Mouse (Mus musculus) lung, embryonic 14.5 days (tissue): ENCODE measurements around the gene Eloa. TPM values are rescaled to one million over a fixed set of nuclear protein-coding genes. Genes with fewer than 3 reads are reported as not detected.
A peak's percentile ranks its signal among the peaks of the same experiment; 100 is the strongest.

Experiments used
- ATAC-seq: fragments of 200-750 bp; cut with Nextera tagmentation; 2 replicates; pipeline ENCODE4 v1.8.0; 2017; ENCODE audit warnings: mild to moderate bottlenecking, moderate TSS enrichment, moderate library complexity; ENCODE audit not compliant: insufficient read depth
- DNase-seq: peaks from one replicate; pipeline ENCODE4 v3.0.0-alpha.2; 2015
- H3K27ac ChIP-seq: fragments of 300-500 bp; sonication (generic); 2 replicates; pipeline ENCODE4 v1.5.1; 2014; ENCODE audit warnings: low read depth, mild to moderate bottlenecking, moderate library complexity
- H3K27me3 ChIP-seq: fragments of 300-500 bp; sonication (generic); 2 replicates; pipeline ENCODE4 v1.6.1; 2014; ENCODE audit warnings: low read length, control low read depth; ENCODE audit not compliant: insufficient read depth
- H3K36me3 ChIP-seq: fragments of 300-500 bp; sonication (generic); 2 replicates; pipeline ENCODE4 v1.6.1; 2014; ENCODE audit warnings: control low read depth; ENCODE audit not compliant: insufficient read depth
- H3K4me1 ChIP-seq: fragments of 300-500 bp; sonication (generic); 2 replicates; pipeline ENCODE4 v1.6.1; 2014; ENCODE audit warnings: antibody characterized with exemption, control low read depth; ENCODE audit not compliant: insufficient read depth
- H3K4me2 ChIP-seq: fragments of 300-500 bp; sonication (generic); 2 replicates; pipeline ENCODE4 v1.6.1; 2014; ENCODE audit warnings: mild to moderate bottlenecking
- H3K4me3 ChIP-seq: fragments of 300-500 bp; sonication (generic); 2 replicates; pipeline ENCODE4 v1.5.1; 2014; ENCODE audit warnings: low read depth, low read length
- H3K9ac ChIP-seq: fragments of 300-500 bp; sonication (generic); 2 replicates; pipeline ENCODE4 v1.6.1; 2014
- H3K9me3 ChIP-seq: fragments of 300-500 bp; sonication (generic); 2 replicates; pipeline ENCODE4 v1.6.1; 2016; ENCODE audit warnings: low read depth, low read length, control low read depth
- CTCF ChIP-seq: IDR thresholded peaks from 2 replicates; pipeline ENCODE4 v1.5.1; 2016; ENCODE audit warnings: antibody characterized with exemption, low read depth
- WGBS: fragments of 180-500 bp; shearing (Covaris S2); extraction: QIAGEN DNeasy Blood & Tissue Kit; methylation state at CpG from one replicate; pipeline ENCODE4 v1.1.7; 2014; 5-methylcytosine and 5-hydroxymethylcytosine counted together
- polyA plus RNA-seq: library from polyadenylated mRNA; unstranded; fragments of >200 nt; fragmentation: Nextera tagmentation; extraction: Ambion mirVana; gene quantifications from 2 replicates; pipeline ENCODE4 v1.2.1, GENCODE M21; 2014

Eloa gene
- polyA plus RNA-seq, 1 experiment from 2014 or later, result 41.8 TPM

GRCm38 (mm10) chr4:135958354-135958753, 63.2 kb downstream of the Eloa start:
- H3K27me3 ChIP-seq, result no peaks in the 10 kb centered on the region

GRCm38 (mm10) chr4:135955886-135956285, 65.7 kb downstream of the Eloa start:
- Histone ChIP-seq H3K4me3 (no peak overlapping the region), H3K9ac (no peak overlapping the region), H3K4me1 (no peaks in the 10 kb centered on the region), H3K36me3 (peaks cover 64% of the 10 kb centered on the region), H3K27ac (no peak overlapping the region), H3K27me3 (no peaks in the 10 kb centered on the region), H3K9me3 (no peaks in the 10 kb centered on the region), H3K4me2 (no peak overlapping the region)
- no peak for TF ChIP-seq CTCF
- DNase-seq, result no peak
- no peak for ATAC-seq
- 82% methylated on average over 9 of the region's 9 CpGs for WGBS

More at GRCm38 (mm10) chr4:135958354-135958753, 63.2 kb downstream of the Eloa start:
- ATAC-seq (no peak), DNase-seq (no peak)
- no peak for TF ChIP-seq CTCF
- Histone ChIP-seq H3K4me2 (no peak overlapping the region), H3K36me3 (peaks cover 63% of the 10 kb centered on the region), H3K4me1 (no peaks in the 10 kb centered on the region), H3K9ac (no peak overlapping the region), H3K27ac (no peak overlapping the region), H3K4me3 (no peak overlapping the region), H3K9me3 (no peaks in the 10 kb centered on the region)
- 59% methylated on average over 8 of the region's 8 CpGs for WGBS

- Histone ChIP-seq H3K4me1 (no peaks in the 10 kb centered on the region), H3K27me3 (no peaks in the 10 kb centered on the region), H3K4me3 (no peak overlapping the region), H3K4me2 (no peak overlapping the region), H3K9ac (no peak overlapping the region), H3K36me3 (peaks cover 58% of the 10 kb centered on the region), H3K9me3 (no peaks in the 10 kb centered on the region), H3K27ac (no peak overlapping the region)
- peak; percentile 67; the same call in 1 of the 2 replicates for ATAC-seq
- 11% methylated on average over 2 of the region's 2 CpGs for WGBS
- TF ChIP-seq CTCF, result peak; percentile 98
- DNase-seq, result peak; percentile 91
Measured at GRCm38 (mm10) chr4:135954241-135954640, 67.3 kb downstream of the Eloa start.

Other genes with a start within 250 kb of the Eloa start
- gene Srsf10, start 166.0 kb downstream of the Eloa start, polyA plus RNA-seq, result 322 and 336 TPM in 2 replicates
- 191 and 206 TPM in 2 replicates for gene Pnrc2, start 147.9 kb downstream of the Eloa start, polyA plus RNA-seq
- gene Cnr2, start 126.4 kb downstream of the Eloa start, polyA plus RNA-seq, result 0.71 and 0.73 TPM in 2 replicates
- gene Fuca1, start 101.0 kb downstream of the Eloa start, polyA plus RNA-seq, result 65.1 and 72.7 TPM in 2 replicates
- 71.7 and 78.1 TPM in 2 replicates for gene Hmgcl, start 75.3 kb downstream of the Eloa start, polyA plus RNA-seq
- 27.0 and 30.3 TPM in 2 replicates for gene Gale, start 58.0 kb downstream of the Eloa start, polyA plus RNA-seq
- gene Lypla2, start 49.1 kb downstream of the Eloa start, polyA plus RNA-seq, result 117 and 132 TPM in 2 replicates
- 54.6 and 61.5 TPM in 2 replicates for gene Pithd1, start 34.5 kb downstream of the Eloa start, polyA plus RNA-seq
- 548 and 564 TPM in 2 replicates for gene Rpl11, start 31.7 kb upstream of the Eloa start, polyA plus RNA-seq
- 469 and 477 TPM in 2 replicates for gene Id3, start 121.7 kb upstream of the Eloa start, polyA plus RNA-seq
- 5.5 and 6.5 TPM in 2 replicates for gene E2f2, start 150.6 kb upstream of the Eloa start, polyA plus RNA-seq
- 4.4 and 5.4 TPM in 2 replicates for gene Asap3, start 184.6 kb upstream of the Eloa start, polyA plus RNA-seq
- 12.0 and 14.3 TPM in 2 replicates for gene Tcea3, start 226.0 kb upstream of the Eloa start, polyA plus RNA-seq